Mouse (Mus musculus) bone marrow macrophage, adult 2 months (primary cell): Measurements from ENCODE around the gene Allc.

ENCODE experiments used
- CTCF ChIP-seq: IDR thresholded peaks from 2 replicates; pipeline ENCODE4 v1.5.1; 2012; ENCODE audit warnings: low read depth, mild to moderate bottlenecking, low read length, moderate library complexity
- POLR2A ChIP-seq: IDR thresholded peaks from 2 replicates; pipeline ENCODE4 v1.6.1; 2012; ENCODE audit warnings: mild to moderate bottlenecking, low read depth, low read length, borderline replicate concordance

DNA sequence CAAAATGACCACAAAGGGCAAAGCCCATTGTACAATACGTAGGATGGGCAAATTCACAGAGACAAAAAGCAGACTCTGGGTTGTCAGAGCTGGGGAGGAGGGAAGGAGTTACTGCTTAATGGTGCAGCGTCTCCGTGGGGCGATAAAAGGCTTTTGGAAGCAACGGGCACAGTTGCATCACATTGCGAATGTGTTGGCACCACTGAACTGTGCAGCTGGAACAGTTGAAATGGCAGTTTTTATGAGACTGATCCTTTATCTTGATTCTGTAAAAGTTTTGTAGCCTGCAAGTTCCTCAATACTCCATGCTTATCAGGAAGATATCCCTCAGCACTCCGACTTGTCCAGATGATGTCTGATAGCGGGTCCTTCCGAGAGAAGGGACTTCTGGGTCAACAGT, 15.4 kb upstream of the Allc start:
- TF ChIP-seq CTCF, result no peak
- no peak for TF ChIP-seq POLR2A
